Mouse (Mus musculus) neural tube, embryonic 13.5 days (tissue): ENCODE results near the gene Gm11032. TPM values are rescaled to one million over a fixed set of nuclear protein-coding genes. Genes with fewer than 3 reads are reported as not detected.
A peak's percentile ranks its signal among the peaks of the same experiment; 100 is the strongest.
"Not testable (repeated sequence)": the region's sequence is repeated elsewhere in the genome, so short reads cannot be mapped to it uniquely, and the experiment has no call there.

ENCODE experiments used
- ATAC-seq: fragments of 200-750 bp; cut with Nextera tagmentation; 2 replicates; pipeline ENCODE4 v1.8.0; 2017; ENCODE audit warnings: low read depth, mild to moderate bottlenecking, moderate TSS enrichment, moderate library complexity
- H3K27ac ChIP-seq: fragments of 300-500 bp; sonication (generic); replicated peaks from 2 replicates; pipeline ENCODE4 v1.5.1; 2015; ENCODE audit warnings: moderate library complexity, mild to moderate bottlenecking, inconsistent platforms
- H3K27me3 ChIP-seq: fragments of 300-500 bp; sonication (generic); 2 replicates; pipeline ENCODE4 v1.6.1; 2015; ENCODE audit warnings: mild to moderate bottlenecking, inconsistent platforms
- H3K36me3 ChIP-seq: fragments of 300-500 bp; sonication (generic); 2 replicates; pipeline ENCODE4 v1.6.1; 2015; ENCODE audit warnings: mild to moderate bottlenecking, inconsistent platforms
- H3K4me1 ChIP-seq: fragments of 300-500 bp; sonication (generic); replicated peaks from 2 replicates; pipeline ENCODE4 v1.6.1; 2015; ENCODE audit warnings: inconsistent platforms
- H3K4me2 ChIP-seq: fragments of 300-500 bp; sonication (generic); 2 replicates; pipeline ENCODE4 v1.6.1; 2015; ENCODE audit warnings: inconsistent platforms, mild to moderate bottlenecking, moderate library complexity
- H3K4me3 ChIP-seq: fragments of 300-500 bp; sonication (generic); 2 replicates; pipeline ENCODE4 v1.5.1; 2015; ENCODE audit warnings: mild to moderate bottlenecking, inconsistent platforms
- H3K9ac ChIP-seq: fragments of 300-500 bp; sonication (generic); 2 replicates; pipeline ENCODE4 v1.6.1; 2015; ENCODE audit warnings: moderate library complexity, mild to moderate bottlenecking, inconsistent platforms
- H3K9me3 ChIP-seq: fragments of 300-500 bp; sonication (generic); 2 replicates; pipeline ENCODE4 v1.6.1; 2016; ENCODE audit warnings: inconsistent platforms
- WGBS: fragments of 180-500 bp; shearing (Covaris S2); methylation state at CpG from one replicate; pipeline ENCODE4 v1.1.7; 2015; 5-methylcytosine and 5-hydroxymethylcytosine counted together
- polyA plus RNA-seq: library from polyadenylated mRNA; unstranded; fragments of >200 nt; fragmentation: Nextera tagmentation; extraction: Ambion mirVana; gene quantifications from 2 replicates; pipeline ENCODE4 v1.2.1, GENCODE M21; 2015

The Gm11032 gene
- polyA plus RNA-seq = not detected in 2 replicates

GRCm38 (mm10) chr11:4620017-4620485 lies at the start of gene Gm11032:
Gm11032 (plus strand) TSS chr11:4620067.
- Histone ChIP-seq H3K4me3 (no peak within 1 kb of the TSS), H3K9me3 (no peaks in the 10 kb centered on the region), H3K4me1 (0 out of 2 replicates have a peak, but pooled peaks cover 10% of the 10 kb centered on the region), H3K36me3 (no peaks in the 10 kb centered on the region), H3K27me3 (no peaks in the 10 kb centered on the region), H3K4me2 (no peak within 1 kb of the TSS), H3K27ac (no peak within 1 kb of the TSS), H3K9ac (no peak within 1 kb of the TSS)
- ATAC-seq = no peak
- WGBS = 83% methylated on average over 16 of the region's 16 CpGs

GRCm38 (mm10) chr11:4571491-4571901 lies 48.4 kb upstream of the Gm11032 start:
- Histone ChIP-seq H3K27ac (no peak overlapping the region), H3K4me2 (no peak overlapping the region), H3K9me3 (no peaks in the 10 kb centered on the region), H3K27me3 (no peaks in the 10 kb centered on the region), H3K36me3 (peaks cover 2% of the 10 kb centered on the region; the same call in 1 of the 2 replicates), H3K9ac (no peak overlapping the region), H3K4me3 (no peak overlapping the region), H3K4me1 (peaks cover 12% of the 10 kb centered on the region)
- ATAC-seq = no peak
- 80% methylated on average over 4 of the region's 4 CpGs for WGBS

- H3K9ac ChIP-seq, H3K4me2 ChIP-seq, H3K4me3 ChIP-seq, ATAC-seq, H3K27me3 ChIP-seq, H3K36me3 ChIP-seq, H3K27ac ChIP-seq, H3K9me3 ChIP-seq: not testable (repeated sequence)
- peaks cover 14% of the 10 kb centered on the region for H3K4me1 ChIP-seq
- WGBS = 91% methylated on average over 2 of the region's 2 CpGs
These were observed 43.7 kb upstream of the Gm11032 start for GRCm38 (mm10) chr11:4576090-4576732.

GRCm38 (mm10) chr11:4577079-4577478 lies 42.8 kb upstream of the Gm11032 start:
- 94% methylated on average over 2 of the region's 2 CpGs for WGBS
- Histone ChIP-seq H3K27ac (no peak overlapping the region), H3K4me2 (no peak overlapping the region), H3K27me3 (no peaks in the 10 kb centered on the region), H3K4me3 (no peak overlapping the region), H3K4me1 (peaks cover 13% of the 10 kb centered on the region), H3K9ac (no peak overlapping the region), H3K36me3 (no peaks in the 10 kb centered on the region), H3K9me3 (no peaks in the 10 kb centered on the region)
- ATAC-seq = no peak

- ATAC-seq = no peak
- Histone ChIP-seq H3K36me3 (no peaks in the 10 kb centered on the region), H3K4me3 (no peak overlapping the region), H3K4me1 (peaks cover 13% of the 10 kb centered on the region), H3K9me3 (no peaks in the 10 kb centered on the region), H3K9ac (no peak overlapping the region), H3K27me3 (no peaks in the 10 kb centered on the region), H3K4me2 (no peak overlapping the region), H3K27ac (no peak overlapping the region)
- 71% methylated on average over 2 of the region's 2 CpGs for WGBS
These were observed 41.2 kb upstream of the Gm11032 start for GRCm38 (mm10) chr11:4578682-4579081.

GRCm38 (mm10) chr11:4591811-4592210 lies 28.1 kb upstream of the Gm11032 start:
- Histone ChIP-seq H3K36me3 (no peaks in the 10 kb centered on the region), H3K27me3 (no peaks in the 10 kb centered on the region), H3K9me3 (no peaks in the 10 kb centered on the region), H3K4me2 (0 out of 2 replicates have a peak overlapping the region, but pooled peaks have one; percentile 73), H3K4me1 (peaks cover 32% of the 10 kb centered on the region), H3K4me3 (no peak overlapping the region), H3K9ac (no peak overlapping the region), H3K27ac (no peak overlapping the region)
- ATAC-seq = no peak
- WGBS = 88% methylated on average over 4 of the region's 4 CpGs

- Histone ChIP-seq H3K9ac (peak overlapping the region; percentile 99), H3K27me3 (no peaks in the 10 kb centered on the region), H3K4me2 (peak overlapping the region; percentile 73), H3K9me3 (no peaks in the 10 kb centered on the region), H3K27ac (no peak overlapping the region), H3K36me3 (no peaks in the 10 kb centered on the region), H3K4me1 (peaks cover 32% of the 10 kb centered on the region), H3K4me3 (peak overlapping the region; percentile 94)
- no peak for ATAC-seq
- WGBS = 33% methylated on average over 5 of the region's 5 CpGs
These were observed 26.4 kb upstream of the Gm11032 start for GRCm38 (mm10) chr11:4593491-4593848.

- peak overlapping the region; percentile 73 for H3K4me2 ChIP-seq
- H3K9me3 ChIP-seq = no peaks in the 10 kb centered on the region
- H3K27me3 ChIP-seq = no peaks in the 10 kb centered on the region
- 1% methylated on average over 43 of the region's 45 CpGs for WGBS
- H3K4me1 ChIP-seq = peaks cover 32% of the 10 kb centered on the region
- H3K36me3 ChIP-seq = no peaks in the 10 kb centered on the region
- peak; percentile 93 for ATAC-seq
- H3K27ac ChIP-seq = peak overlapping the region; percentile 97
- peak overlapping the region; percentile 99 for H3K9ac ChIP-seq
- H3K4me3 ChIP-seq = peak overlapping the region; percentile 94
These were observed 25.8 kb upstream of the Gm11032 start for GRCm38 (mm10) chr11:4593849-4594607.

GRCm38 (mm10) chr11:4594608-4595500 lies 25.0 kb upstream of the Gm11032 start, which contains the start of gene Mtmr3:
Mtmr3 (minus strand) TSS chr11:4594863.
- Histone ChIP-seq H3K9me3 (no peaks in the 10 kb centered on the region), H3K36me3 (no peaks in the 10 kb centered on the region), H3K4me2 (peak within 1 kb of the TSS; percentile 73), H3K27ac (peak within 1 kb of the TSS; percentile 97), H3K4me1 (peaks cover 32% of the 10 kb centered on the region), H3K27me3 (no peaks in the 10 kb centered on the region), H3K9ac (peak within 1 kb of the TSS; percentile 99), H3K4me3 (peak within 1 kb of the TSS; percentile 94)
- ATAC-seq = peak; percentile 95
- 5% methylated on average over 49 of the region's 53 CpGs for WGBS

GRCm38 (mm10) chr11:4598411-4598810 lies 21.5 kb upstream of the Gm11032 start:
- 88% methylated on average over 2 of the region's 2 CpGs for WGBS
- no peak for ATAC-seq

GRCm38 (mm10) chr11:4599916-4600315 lies 20.0 kb upstream of the Gm11032 start:
- no peak overlapping the region for H3K27ac ChIP-seq

More at GRCm38 (mm10) chr11:4598411-4598810, 21.5 kb upstream of the Gm11032 start:
- no peaks in the 10 kb centered on the region for H3K27me3 ChIP-seq
- H3K9ac ChIP-seq = no peak overlapping the region
- no peaks in the 10 kb centered on the region for H3K36me3 ChIP-seq
- H3K9me3 ChIP-seq = no peaks in the 10 kb centered on the region
- H3K4me3 ChIP-seq = no peak overlapping the region
- peaks cover 17% of the 10 kb centered on the region for H3K4me1 ChIP-seq
- H3K4me2 ChIP-seq = no peak overlapping the region
- no peak overlapping the region for H3K27ac ChIP-seq

More at GRCm38 (mm10) chr11:4599916-4600315, 20.0 kb upstream of the Gm11032 start:
- no peaks in the 10 kb centered on the region for H3K9me3 ChIP-seq
- peaks cover 25% of the 10 kb centered on the region for H3K4me1 ChIP-seq
- H3K9ac ChIP-seq = no peak overlapping the region
- 92% methylated on average over 3 of the region's 3 CpGs for WGBS
- no peak for ATAC-seq
- H3K4me2 ChIP-seq = no peak overlapping the region
- no peaks in the 10 kb centered on the region for H3K27me3 ChIP-seq
- H3K36me3 ChIP-seq = no peaks in the 10 kb centered on the region
- no peak overlapping the region for H3K4me3 ChIP-seq
